Mouse (Mus musculus): ENCODE measurements around the gene Olfr311.
"Not testable (repeated sequence)": the region's sequence is repeated elsewhere in the genome, so short reads cannot be mapped to it uniquely, and the experiment has no call there.

Olfr311 gene

GRCm38 (mm10) chr11:58838951-58839350 is at the start of gene Olfr311:
TSS of gene Olfr311 (plus strand) at chr11:58839251.
- not testable (repeated sequence) for DNase-seq

- DNase-seq: no peak
Measured at GRCm38 (mm10) chr11:58789532-58789931, 49.5 kb upstream of the Olfr311 start.

GRCm38 (mm10) chr11:58790053-58790452 is 49.0 kb upstream of the Olfr311 start:
- no peak for DNase-seq

- no peak for DNase-seq
Measured at GRCm38 (mm10) chr11:58790646-58791045, 48.4 kb upstream of the Olfr311 start.

GRCm38 (mm10) chr11:58795856-58796255 is 43.2 kb upstream of the Olfr311 start:
- no peak for DNase-seq

GRCm38 (mm10) chr11:58796850-58797249 is 42.2 kb upstream of the Olfr311 start:
- no peak for DNase-seq

- DNase-seq: no peak
Measured at GRCm38 (mm10) chr11:58799747-58800146, 39.3 kb upstream of the Olfr311 start.

GRCm38 (mm10) chr11:58801558-58802228 is 37.4 kb upstream of the Olfr311 start, which contains the start of gene Fam183b:
TSS of gene Fam183b (minus strand) at chr11:58801960.
- no peak for DNase-seq

GRCm38 (mm10) chr11:58803871-58804270 is 35.2 kb upstream of the Olfr311 start:
- no peak for DNase-seq

- no peak for DNase-seq
Measured at GRCm38 (mm10) chr11:58804393-58804792, 34.7 kb upstream of the Olfr311 start.

- DNase-seq: no peak
Measured at GRCm38 (mm10) chr11:58812001-58812400, 27.1 kb upstream of the Olfr311 start.

- DNase-seq: not testable (repeated sequence)
Measured at GRCm38 (mm10) chr11:58814700-58815099, 24.4 kb upstream of the Olfr311 start, which contains the start of gene Olfr313. TSS of gene Olfr313 (plus strand) at chr11:58815000.

- no peak for DNase-seq
Measured at GRCm38 (mm10) chr11:58815676-58816075, 23.4 kb upstream of the Olfr311 start.

- not testable (repeated sequence) for DNase-seq
Measured at GRCm38 (mm10) chr11:58828937-58829336, 10.1 kb upstream of the Olfr311 start, which contains the start of gene Olfr312. TSS of gene Olfr312 (plus strand) at chr11:58829237.

GRCm38 (mm10) chr11:58829764-58830163 is 9.3 kb upstream of the Olfr311 start:
- no peak for DNase-seq

- DNase-seq: not testable (repeated sequence)
Measured at GRCm38 (mm10) chr11:58832541-58832940, 6.5 kb upstream of the Olfr311 start.

- DNase-seq: peak; percentile 95
Measured at GRCm38 (mm10) chr11:58846919-58847461, 7.9 kb downstream of the Olfr311 start, which contains the start of gene Gm12258. TSS of gene Gm12258 (plus strand) at chr11:58847158.

GRCm38 (mm10) chr11:58847636-58848035 is 8.6 kb downstream of the Olfr311 start:
- no peak for DNase-seq

- DNase-seq: no peak
Measured at GRCm38 (mm10) chr11:58849731-58850130, 10.7 kb downstream of the Olfr311 start.

GRCm38 (mm10) chr11:58860744-58861143 is 21.7 kb downstream of the Olfr311 start:
- DNase-seq: no peak

GRCm38 (mm10) chr11:58867039-58867953 is 28.2 kb downstream of the Olfr311 start, which contains the start of gene 2810021J22Rik:
TSS of gene 2810021J22Rik (plus strand) at chr11:58867216.
- DNase-seq: peak; percentile 83

- DNase-seq: no peak
Measured at GRCm38 (mm10) chr11:58867954-58868330, 28.9 kb downstream of the Olfr311 start.

- DNase-seq: no peak
Measured at GRCm38 (mm10) chr11:58870961-58871360, 31.9 kb downstream of the Olfr311 start.

All from kidney, postnatal 14 days (tissue).